Mouse (Mus musculus): ENCODE measurements around the gene Lcp2.

Lcp2 gene

DNA sequence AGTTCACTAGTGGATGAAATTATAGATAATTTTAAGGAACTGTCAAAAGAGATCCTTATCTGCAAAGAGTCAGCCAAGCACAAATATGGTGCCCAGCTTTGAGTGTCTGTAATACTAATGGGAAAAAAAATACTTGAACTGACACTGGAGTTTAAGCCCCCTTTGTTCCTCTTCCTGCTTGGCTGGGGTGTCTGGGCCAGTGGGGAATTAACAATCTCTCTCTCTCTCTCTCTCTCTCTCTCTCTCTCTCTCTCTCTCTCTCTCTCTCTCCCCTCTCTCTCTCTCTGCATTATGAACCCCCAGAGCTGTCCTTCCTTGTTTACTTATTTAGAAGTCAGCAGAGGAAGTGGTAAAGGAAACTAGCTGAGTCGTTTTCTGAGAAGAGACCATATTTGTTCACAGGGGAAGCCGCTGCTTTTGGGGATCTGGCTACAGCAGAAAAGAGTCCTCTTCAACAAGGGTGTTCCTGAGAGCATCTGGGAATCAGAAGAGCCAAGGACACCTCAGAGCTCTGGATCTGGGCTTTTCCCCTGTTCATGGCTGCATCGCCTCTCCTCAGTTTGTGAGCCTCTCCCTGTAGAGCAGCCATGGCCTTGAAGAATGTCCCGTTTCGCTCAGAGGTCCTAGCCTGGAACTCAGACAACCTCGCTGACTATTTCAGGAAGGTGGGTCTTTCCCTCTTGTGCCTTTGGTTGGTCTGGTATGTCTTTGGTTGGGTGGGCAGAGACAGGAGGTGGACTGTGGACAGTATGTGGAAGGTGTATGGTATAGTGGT lies at the start of gene Lcp2:
Lcp2 (plus strand) TSS at position 154 of the 775 bp plus-strand sequence.
- peak; percentile 77 for DNase-seq (ENCODE audit: low read depth, low spot score)

DNA sequence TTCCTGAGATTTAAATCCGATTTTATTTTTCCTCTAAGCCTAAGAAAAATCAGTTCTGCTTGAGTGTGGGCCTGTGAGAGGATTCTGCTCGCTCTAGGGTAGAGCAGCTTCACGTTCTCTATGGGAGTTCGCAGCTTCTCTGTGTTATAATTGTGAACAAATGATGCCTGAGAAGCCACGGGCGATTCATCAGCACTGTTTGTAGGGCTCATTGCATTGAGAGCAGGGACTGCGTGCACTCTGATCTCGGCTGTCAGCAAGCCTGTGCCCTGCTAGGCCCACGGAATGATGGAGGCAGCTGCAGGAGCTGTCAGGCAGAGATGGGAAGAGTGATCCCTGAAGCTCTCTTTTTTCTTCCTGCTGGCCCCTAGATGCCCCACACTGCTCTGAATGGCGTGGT lies 48.5 kb upstream of the Lcp2 start:
- no peak for DNase-seq (ENCODE audit: low read depth, low spot score)

DNA sequence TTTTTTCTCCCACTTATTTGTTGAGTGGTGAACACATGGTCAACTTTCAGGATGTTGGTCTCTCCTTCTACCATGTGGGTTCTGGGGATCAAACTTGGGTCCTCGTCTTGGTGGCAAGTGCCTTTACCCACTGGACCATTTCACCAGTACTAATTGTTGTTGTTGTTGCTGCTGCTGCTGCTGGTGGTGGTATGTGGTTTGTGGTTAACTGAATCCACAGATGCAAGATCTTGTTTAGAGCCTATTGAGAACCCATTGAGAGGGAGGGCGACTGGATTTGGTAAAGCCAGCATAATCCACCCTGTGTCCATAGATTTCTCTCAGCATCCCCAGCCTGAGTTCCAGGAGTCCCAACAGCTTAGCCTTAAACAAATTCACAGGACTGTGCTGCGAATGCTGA lies 46.3 kb upstream of the Lcp2 start:
- peak; percentile 54 for DNase-seq (ENCODE audit: low read depth, low spot score)

DNA sequence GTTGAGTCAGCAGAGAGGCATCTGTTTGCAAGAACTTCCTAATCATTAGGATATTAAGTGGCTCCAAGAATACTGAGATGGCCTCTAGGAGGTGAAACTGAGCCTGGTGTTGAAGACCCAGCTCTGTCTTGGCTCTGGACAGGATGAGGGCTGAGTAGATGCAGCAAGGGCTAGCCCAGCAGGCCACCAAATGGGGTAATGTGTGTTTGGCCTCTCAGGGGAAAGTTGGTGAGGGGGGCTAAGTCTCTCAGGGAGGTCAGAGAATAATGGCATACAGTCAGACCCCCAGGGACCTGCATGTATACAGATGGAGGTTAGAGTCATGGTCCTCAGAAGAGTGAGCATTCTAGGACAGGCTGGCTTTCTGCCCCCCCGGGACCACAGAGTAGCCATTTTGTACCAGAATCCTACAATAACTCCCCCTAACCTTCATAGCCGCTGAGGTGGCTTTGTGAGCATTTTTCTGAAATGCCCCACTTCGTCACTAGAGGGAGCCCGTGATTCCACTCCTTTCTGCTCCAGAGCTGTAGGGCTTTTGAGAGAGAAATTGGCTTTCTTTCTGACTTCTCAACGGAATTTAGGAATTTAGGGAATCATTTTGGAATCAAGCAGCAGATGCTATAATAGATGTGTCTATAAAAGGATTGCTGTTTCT lies 44.7 kb upstream of the Lcp2 start:
- peak; percentile 74 for DNase-seq (ENCODE audit: low read depth, low spot score)

DNA sequence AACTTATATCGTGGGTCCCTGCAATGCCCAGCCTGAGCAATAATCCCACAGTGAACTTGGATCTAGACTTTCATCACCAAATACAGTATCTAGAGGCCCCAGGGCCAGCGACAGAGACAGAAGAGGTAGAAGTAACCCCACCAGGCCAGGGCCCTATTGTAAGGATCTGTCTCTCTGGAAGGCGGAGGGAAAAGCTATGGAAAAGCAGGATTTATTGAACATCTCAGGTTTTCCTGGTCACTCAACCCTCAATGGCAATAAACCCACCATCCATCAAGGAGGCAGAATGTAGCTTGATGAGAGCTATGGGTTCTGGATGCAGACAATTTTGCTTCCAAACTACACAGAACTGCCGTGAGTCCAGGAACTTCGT lies 44.1 kb upstream of the Lcp2 start:
- DNase-seq (ENCODE audit: low read depth, low spot score), result no peak

DNA sequence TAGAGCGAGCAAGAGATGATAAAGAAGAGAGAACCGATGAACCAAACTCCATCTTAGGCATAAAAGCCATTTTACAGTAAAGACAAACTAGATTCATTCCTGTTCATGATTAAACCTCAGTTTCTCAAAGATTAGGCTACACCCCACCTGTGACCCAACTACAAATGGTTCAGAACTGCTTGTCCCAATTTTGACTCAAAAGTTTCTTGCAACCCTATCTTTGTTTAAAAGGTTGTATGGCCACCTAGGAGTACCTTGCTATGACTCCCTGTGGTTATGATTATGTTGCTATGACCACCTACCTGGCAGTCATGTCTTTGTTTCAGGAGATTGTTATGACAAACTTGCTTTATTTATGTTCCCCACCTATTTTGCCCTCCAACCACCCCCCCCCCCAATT lies 39.1 kb upstream of the Lcp2 start:
- no peak for DNase-seq (ENCODE audit: low read depth, low spot score)

DNA sequence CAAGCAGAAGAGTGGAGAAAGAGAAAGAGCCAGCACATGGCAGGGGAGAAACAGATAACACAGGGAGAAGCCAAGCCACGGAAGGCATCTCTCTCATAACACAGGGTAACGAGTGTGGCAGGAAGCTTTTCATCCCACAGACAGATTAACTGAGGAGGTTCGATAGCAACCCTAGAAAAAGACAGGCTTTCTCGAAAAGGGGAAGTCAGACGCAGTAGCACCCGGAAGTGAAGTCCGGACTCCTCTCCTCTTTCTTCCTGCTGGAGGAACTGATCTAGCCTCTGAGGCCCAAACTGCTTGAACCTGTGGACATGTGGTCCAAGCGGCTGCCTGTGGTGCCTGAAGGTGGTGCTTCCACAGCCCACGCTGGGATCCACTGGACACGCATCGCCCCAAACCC lies 38.5 kb upstream of the Lcp2 start:
- peak; percentile 78 for DNase-seq (ENCODE audit: low read depth, low spot score)

DNA sequence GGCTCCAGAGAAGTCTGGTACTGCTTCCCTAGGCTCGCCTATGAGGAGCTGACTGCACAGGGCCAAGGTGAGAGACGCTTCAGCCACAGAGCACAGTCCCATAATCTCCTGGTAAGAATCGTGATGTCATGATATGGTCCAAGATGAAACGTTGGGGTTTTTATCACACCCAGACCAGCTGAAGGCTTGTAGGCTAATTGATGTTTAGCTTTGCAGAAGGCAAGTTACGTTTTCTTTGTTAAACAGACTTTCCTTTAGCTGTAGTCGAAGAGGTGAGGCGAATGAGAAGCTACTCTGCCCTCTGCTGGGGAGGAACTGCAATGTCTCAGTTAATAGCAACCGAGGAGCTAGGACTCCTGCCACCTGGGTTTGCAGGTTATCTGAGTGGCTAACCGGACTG lies 38.0 kb upstream of the Lcp2 start:
- peak; percentile 89 for DNase-seq (ENCODE audit: low read depth, low spot score)

DNA sequence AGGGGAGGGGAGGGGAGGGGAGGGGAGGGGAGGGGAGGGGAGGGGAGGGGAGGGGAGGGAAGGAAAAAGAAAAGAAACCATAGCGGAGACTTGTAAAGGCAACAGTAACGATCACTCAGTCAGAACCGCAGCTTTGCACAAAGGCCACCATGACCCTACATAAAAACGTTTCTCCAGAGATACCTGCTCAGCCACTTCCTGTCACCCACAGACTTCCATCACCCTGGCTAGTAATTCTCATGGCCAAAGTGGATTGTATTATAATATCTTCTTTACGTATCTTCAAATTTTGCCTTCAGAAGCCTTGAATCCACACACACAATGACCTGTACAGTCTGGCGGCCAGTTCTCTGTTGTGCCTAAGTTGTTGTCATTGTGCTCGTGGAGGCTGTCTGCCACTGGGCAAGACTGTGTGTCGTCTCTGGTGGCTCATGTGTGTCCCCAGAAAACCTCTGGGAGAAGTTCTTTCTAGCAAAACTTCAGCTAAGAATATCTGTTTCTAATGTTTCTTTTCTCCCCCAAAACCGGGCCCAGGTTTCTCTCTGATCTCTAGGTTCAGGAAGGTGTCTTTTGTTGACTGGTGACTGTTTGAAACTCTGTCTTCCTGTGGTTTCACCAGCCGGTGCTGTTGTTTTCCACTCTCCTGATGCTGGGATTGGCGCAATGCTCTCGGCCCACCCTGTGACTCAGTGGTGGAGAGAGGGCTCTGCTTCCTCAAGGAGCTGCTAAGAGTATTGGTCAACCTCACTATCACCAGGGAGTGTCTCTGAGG lies 37.2 kb upstream of the Lcp2 start:
- peak; percentile 82 for DNase-seq (ENCODE audit: low read depth, low spot score)

DNA sequence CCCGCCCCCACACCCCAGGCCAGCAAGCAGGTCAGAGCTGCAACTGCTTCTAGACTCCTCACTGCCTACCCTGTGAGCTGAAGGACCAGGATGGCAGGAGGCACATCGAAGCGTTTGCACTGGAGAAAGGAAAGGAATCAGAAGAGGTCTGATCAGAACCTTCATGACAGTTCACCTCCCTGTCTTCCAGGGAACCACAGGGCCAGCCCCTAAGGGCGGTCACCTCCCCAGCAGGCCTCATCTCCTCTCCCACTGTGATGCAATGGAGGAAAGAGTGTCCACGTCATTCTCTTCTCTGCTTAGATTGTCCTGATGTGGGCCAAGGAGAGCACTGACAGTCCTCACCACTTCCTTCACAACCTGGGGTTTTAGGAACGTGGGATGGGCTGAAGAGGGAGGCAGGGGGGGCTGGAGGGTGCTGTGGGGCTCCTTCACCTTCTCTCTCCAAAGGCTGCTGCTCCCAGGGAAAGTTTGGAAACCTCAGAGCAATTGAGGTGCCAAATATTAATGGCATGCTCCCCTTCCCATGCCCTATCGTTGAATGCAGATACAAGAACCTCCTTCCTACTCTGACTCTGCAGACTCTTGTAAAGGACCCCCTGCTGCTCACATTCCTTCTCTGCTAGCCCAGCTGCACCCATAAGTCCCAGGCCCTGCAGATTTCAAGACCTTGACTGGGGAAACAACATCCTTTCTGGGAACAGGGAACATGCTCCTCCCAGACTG lies 36.4 kb upstream of the Lcp2 start:
- peak; percentile 90 for DNase-seq (ENCODE audit: low read depth, low spot score)

DNA sequence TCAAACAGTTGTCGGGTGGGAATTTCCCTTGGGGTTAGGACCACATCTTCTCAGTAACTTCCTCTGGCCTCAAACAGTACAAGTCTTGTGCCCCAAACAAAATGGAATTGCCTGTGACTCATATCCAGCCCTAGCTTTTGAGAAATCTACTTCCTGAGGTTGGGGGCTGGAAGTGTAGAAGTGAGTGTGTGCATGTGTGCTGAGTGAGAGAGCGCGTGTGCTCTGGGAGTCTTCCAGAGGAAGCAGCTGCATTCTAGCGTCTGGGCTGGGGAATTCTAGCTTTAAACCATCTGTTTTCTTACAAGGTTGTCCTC lies 35.9 kb upstream of the Lcp2 start:
- peak; percentile 88 for DNase-seq (ENCODE audit: low read depth, low spot score)

DNA sequence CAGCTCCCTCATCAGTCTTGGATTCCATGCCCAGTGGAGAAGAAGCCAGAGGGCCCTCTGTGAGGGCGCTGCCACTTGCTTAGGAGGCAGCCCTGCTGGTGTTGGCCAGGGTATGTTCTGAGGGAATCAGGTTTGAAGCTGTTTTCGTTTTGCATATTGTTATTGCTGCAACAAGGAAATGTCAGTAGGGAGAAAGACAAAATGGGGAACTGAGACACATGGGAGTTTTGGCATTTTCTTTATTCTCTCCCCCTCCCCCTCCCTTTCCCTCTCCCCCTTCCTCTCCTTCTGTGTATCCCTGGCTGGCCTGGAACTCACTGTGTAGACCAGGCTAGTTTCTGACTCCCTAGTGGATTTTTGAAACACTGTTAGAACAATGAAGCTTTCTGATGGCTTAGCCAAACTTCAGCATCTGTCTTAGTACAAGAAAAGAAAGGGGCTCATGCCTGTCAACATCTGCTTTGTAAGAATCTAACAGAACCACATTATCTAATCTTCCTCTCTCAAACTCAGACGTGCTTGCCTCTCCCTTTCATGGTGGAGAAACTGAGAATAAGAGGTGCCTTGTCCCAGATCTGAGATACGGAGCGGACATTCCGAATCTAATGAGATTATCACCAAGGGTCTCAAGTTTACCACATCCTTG lies 34.6 kb upstream of the Lcp2 start:
- DNase-seq (ENCODE audit: low read depth, low spot score), result no peak

DNA sequence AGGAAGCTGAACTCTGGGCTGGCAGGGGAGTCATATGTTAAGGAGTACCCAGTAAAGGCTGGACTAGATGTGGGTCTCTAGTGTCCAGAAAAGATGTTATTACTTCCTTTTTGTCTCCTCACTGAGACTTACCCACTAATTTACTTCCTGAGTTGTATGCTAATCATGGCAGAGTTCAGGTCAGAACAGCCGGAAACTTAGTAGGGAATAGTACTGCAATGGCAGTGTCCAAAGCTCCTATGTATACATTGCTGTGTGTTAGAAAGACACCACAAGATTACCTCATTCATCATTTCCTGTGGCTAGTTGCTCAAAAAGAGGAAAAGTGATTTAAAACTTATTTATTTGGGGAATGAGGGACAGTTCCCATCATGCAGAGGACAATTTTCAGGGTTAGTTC lies 21.6 kb upstream of the Lcp2 start:
- no peak for DNase-seq (ENCODE audit: low read depth, low spot score)

DNA sequence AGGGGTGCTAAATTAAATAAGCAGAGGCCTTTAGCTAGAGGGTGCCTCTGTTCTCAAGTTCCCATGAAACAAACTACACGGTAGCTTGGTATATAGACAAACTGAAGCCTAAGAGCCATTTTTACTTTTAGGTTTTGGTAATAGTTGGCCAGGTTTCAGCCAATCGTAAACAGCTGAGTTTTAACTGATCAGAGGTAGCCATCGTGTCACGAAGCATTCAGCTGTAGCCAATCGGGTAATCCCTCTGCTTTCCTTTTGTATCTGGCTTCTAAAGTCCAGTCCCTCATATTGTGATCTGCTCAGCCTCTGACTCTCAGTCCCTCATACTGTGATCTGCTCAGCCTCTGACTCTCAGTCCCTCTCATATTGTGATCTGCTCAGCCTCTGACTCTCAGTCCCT lies 17.1 kb upstream of the Lcp2 start:
- no peak for DNase-seq (ENCODE audit: low read depth, low spot score)

DNA sequence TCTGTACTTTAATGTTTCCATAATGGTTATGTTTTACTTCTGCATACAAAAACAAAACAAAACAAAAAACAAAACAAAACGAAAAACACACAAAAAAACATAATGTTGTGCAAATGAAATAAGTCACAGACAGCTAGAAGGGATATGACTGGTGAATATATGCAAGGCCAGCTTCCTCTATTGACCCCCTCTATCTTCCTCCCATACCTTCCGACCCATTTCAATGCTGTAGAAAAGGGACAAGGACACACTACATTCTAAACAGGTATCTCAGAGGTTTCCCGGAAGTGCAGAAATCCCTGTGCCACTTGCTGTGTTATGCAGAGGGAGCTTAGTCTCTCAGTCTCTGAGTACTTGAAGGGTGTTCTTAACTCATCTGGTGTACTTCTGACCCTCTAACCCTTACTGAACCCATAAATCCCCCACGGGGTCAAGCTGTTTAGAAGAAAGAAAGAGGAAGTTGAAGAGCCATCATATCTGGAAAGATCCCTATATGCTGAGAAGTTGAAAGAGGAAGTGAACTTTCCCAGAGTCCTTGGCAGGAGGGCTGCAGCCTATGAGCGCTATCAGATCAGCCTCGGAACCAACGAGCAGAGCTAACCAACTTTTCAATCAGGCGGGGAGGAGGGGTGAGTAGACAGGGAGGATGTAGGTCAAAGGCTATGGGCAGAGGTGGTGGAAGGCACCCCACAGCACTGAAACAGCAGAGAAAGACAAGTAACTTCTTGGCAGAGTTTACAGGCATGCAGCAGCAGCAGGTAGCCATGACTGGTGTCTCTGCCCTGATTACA lies 15.5 kb upstream of the Lcp2 start:
- DNase-seq (ENCODE audit: low read depth, low spot score), result peak; percentile 67

DNA sequence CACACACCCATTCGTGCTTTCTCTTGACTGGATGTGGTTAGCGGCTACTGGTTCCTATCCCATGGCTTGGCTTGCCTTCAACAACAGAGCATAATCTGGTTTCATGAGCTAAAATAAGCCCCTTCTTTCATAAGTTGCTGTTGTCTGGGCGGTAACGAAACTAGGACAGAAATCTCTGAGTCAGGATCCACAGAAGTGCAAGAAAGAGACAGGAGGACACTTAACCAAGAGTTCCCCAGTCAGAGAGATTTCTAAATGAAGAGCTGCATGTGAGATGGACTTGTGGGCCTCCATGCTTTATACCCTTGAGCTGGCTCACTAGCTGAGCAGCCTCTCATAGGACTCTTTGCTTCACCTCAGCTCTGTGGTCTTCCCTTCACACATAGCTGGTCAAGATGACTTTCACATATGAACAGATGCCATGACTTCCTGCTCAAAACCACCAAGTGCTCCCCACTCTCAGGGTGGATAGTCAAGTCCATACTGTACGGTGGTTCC lies 12.7 kb upstream of the Lcp2 start:
- peak; percentile 63 for DNase-seq (ENCODE audit: low read depth, low spot score)

DNA sequence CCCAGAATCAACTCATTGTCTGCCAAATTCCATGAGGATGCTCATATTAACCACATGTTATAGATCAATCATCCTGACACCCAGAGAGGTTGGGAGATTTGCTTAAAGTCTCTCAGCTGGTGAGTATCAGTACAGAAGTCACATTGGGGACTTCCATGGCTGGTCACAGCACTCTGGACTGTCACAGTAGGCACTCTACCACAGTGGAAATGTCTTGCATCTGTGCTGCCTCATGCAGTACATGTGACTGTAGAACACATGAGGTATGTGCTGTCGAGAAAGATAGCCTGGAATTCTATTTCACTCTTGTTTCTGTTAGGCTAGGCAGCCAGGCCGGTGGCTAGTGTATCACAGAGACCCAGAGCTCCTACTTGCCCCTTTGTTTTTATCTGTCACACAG lies 11.9 kb upstream of the Lcp2 start:
- no peak for DNase-seq (ENCODE audit: low read depth, low spot score)

DNA sequence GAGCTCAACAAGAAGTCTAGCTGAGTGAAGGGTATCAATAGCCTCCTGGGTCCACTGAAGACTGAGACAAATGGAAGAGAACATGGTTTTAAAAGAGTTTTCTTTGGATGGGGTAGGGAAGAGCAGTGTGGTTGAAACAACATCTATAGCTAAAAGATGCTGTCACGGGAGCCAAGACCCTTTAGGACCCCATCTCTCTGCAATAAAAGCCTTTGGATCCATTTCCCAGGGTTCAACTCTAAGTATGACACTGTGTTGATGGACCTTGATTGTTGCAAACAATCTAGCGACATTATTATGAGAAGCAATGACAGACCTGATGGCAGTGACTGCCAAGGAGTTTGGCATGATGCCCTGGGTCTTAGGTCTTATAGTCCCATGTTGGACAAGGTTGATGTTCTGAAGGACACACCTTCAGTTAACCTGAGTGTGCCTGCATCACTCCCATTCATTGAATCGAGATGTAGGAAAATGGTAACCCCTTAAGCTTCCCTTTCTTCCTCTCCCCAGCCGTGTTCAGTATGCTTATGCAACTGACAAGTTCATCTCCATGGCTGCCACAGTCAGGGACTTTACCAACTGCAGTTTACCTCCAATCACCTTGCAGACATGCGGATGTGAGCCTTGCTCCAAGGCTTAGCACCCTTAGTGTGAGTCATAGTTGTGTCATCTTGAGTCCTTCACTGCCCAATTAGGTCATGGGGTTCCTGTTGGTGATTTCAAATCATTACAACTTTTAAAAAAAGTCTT lies 10.6 kb upstream of the Lcp2 start:
- DNase-seq (ENCODE audit: low read depth, low spot score), result peak; percentile 74

DNA sequence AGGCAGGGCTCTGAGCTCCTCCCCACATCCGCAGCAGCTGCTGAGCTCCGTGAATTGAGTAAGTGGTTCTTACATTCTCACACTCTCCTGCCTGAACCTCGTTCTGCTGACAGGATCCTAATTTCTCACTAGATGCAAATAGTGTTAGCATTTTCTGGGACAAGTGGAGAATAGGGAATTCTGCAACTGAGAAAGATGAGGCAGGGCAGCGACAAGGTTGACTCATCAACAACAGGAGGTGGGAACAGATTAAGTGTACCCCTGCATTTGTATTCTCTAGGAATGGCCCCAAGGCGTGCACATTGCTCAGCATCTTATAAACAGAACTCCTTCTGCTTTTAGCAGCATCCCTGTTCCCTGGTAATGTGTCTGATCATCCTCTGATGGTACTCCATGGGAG lies 6.7 kb upstream of the Lcp2 start:
- DNase-seq (ENCODE audit: low read depth, low spot score), result no peak

DNA sequence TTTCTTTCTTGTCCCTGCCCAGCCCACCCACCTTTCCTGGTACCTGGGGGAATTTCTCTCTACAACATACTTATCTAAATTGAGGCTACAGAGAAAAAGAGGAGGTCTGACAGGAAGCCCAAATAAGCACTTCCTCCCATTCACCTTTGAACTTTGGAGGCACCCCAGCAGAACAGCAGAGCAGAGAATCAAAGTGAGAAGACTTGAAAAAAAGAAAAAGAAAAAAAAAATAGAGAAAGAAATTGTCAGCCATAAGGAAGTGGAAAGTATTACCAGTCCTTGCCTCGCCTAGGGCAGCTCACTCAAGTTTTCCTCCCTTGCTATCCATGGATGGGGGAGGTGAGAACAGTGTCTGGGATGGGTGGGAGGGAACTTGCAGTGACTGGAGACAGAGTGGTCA lies 3.9 kb upstream of the Lcp2 start:
- peak; percentile 89 for DNase-seq (ENCODE audit: low read depth, low spot score)
